Mouse (Mus musculus): ENCODE data around the gene Olig3. TPM values are rescaled to one million over a fixed set of nuclear protein-coding genes. Genes with fewer than 3 reads are reported as not detected.

Olig3 gene
- 0.87 and 1.6 TPM in 2 replicates for polyA plus RNA-seq (2015; fragmentation: Nextera tagmentation; extraction: Ambion mirVana)

DNA sequence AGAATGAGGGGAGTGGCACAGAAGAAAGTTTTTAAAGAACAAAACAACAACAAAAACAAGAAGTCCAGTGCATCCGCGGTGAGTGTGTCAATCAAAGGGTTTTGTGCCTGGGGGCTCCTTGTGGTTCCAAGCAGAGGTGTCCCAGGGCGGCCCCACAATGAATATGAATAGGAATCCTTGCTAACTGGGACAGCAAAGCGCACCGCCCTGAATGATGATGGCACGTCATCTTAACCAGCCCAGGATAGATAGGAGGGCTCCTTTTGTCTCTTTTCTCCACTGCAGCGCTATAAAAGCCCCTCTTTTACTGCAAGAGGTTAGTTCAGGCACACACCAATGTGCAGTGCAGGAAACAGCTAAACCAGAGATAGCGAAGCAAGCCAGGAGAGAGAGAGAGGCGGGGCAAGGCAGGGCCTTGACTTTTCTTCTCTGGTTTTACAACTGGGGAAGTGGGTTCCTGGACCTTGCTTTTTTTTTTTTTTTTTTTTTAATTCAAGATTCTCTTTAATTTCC lies at the start of gene Olig3:
Gene Olig3, plus strand, starts transcription at position 463 of the 513 bp plus-strand sequence.
- H3K4me1 ChIP-seq (replicated peaks; ENCODE audit: control insufficient read depth, insufficient read depth, low read length), result peaks cover 15% of the 10 kb centered on the region
- WGBS, result 0% methylated on average over 9 of the region's 9 CpGs
- no peak within 1 kb of the TSS for H3K27ac ChIP-seq (ENCODE audit: low read length)
- H3K9ac ChIP-seq (replicated peaks; ENCODE audit: low read depth, low read length), result no peak within 1 kb of the TSS
- no peaks in the 10 kb centered on the region for H3K9me3 ChIP-seq (ENCODE audit: control insufficient read depth, low read length)
- peak within 1 kb of the TSS; percentile 19; the same call in 1 of the 2 replicates for H3K4me2 ChIP-seq (ENCODE audit: low read length)
- H3K36me3 ChIP-seq (ENCODE audit: control insufficient read depth, insufficient read depth), result no peaks in the 10 kb centered on the region
- H3K27me3 ChIP-seq (replicated peaks; ENCODE audit: control insufficient read depth, insufficient read depth, low read length), result peaks cover 79% of the 10 kb centered on the region
- H3K4me3 ChIP-seq (replicated peaks; ENCODE audit: low read length), result peak within 1 kb of the TSS; percentile 16
- no peak; the same call in 1 of the 2 replicates for ATAC-seq

GRCm38 (mm10) chr10:19309681-19310395 lies 46.5 kb upstream of the Olig3 start:
- Histone ChIP-seq H3K9me3 (ENCODE audit: control insufficient read depth, low read length) (no peaks in the 10 kb centered on the region), H3K27ac (ENCODE audit: low read length) (no peak overlapping the region; the same call in 1 of the 2 replicates), H3K27me3 (replicated peaks; ENCODE audit: control insufficient read depth, insufficient read depth, low read length) (0 out of 2 replicates have a peak, but pooled peaks cover 4% of the 10 kb centered on the region), H3K4me2 (ENCODE audit: low read length) (peak overlapping the region; percentile 43), H3K9ac (replicated peaks; ENCODE audit: low read depth, low read length) (no peak overlapping the region), H3K4me1 (replicated peaks; ENCODE audit: control insufficient read depth, insufficient read depth, low read length) (peaks cover 13% of the 10 kb centered on the region), H3K4me3 (replicated peaks; ENCODE audit: low read length) (no peak overlapping the region), H3K36me3 (ENCODE audit: control insufficient read depth, insufficient read depth) (no peaks in the 10 kb centered on the region)
- ATAC-seq, result peak; percentile 99
- WGBS, result 3% methylated on average over 5 of the region's 5 CpGs

- H3K9ac ChIP-seq (replicated peaks; ENCODE audit: low read depth, low read length), result no peak overlapping the region
- peak overlapping the region; percentile 43 for H3K4me2 ChIP-seq (ENCODE audit: low read length)
- peak; percentile 16; the same call in 1 of the 2 replicates for ATAC-seq
- no peak overlapping the region for H3K27ac ChIP-seq (ENCODE audit: low read length)
- no peaks in the 10 kb centered on the region for H3K9me3 ChIP-seq (ENCODE audit: control insufficient read depth, low read length)
- H3K27me3 ChIP-seq (replicated peaks; ENCODE audit: control insufficient read depth, insufficient read depth, low read length), result 0 out of 2 replicates have a peak, but pooled peaks cover 4% of the 10 kb centered on the region
- no peak overlapping the region for H3K4me3 ChIP-seq (replicated peaks; ENCODE audit: low read length)
- no peaks in the 10 kb centered on the region for H3K36me3 ChIP-seq (ENCODE audit: control insufficient read depth, insufficient read depth)
- WGBS, result under 1% methylated on average over 5 of the region's 5 CpGs
- peaks cover 13% of the 10 kb centered on the region for H3K4me1 ChIP-seq (replicated peaks; ENCODE audit: control insufficient read depth, insufficient read depth, low read length)
Measured at GRCm38 (mm10) chr10:19310471-19310870, 45.9 kb upstream of the Olig3 start.

- Histone ChIP-seq H3K9me3 (ENCODE audit: control insufficient read depth, low read length) (no peaks in the 10 kb centered on the region), H3K27ac (ENCODE audit: low read length) (no peak overlapping the region), H3K27me3 (replicated peaks; ENCODE audit: control insufficient read depth, insufficient read depth, low read length) (peaks cover 4% of the 10 kb centered on the region), H3K4me3 (replicated peaks; ENCODE audit: low read length) (no peak overlapping the region), H3K36me3 (ENCODE audit: control insufficient read depth, insufficient read depth) (no peaks in the 10 kb centered on the region), H3K4me1 (replicated peaks; ENCODE audit: control insufficient read depth, insufficient read depth, low read length) (peaks cover 5% of the 10 kb centered on the region; the same call in 1 of the 2 replicates), H3K9ac (replicated peaks; ENCODE audit: low read depth, low read length) (no peak overlapping the region), H3K4me2 (ENCODE audit: low read length) (peak overlapping the region; percentile 5; the same call in 1 of the 2 replicates)
- WGBS, result 15% methylated on average over 19 of the region's 19 CpGs
- peak; percentile 91 for ATAC-seq
Measured at GRCm38 (mm10) chr10:19317962-19318812, 38.1 kb upstream of the Olig3 start.

- Histone ChIP-seq H3K9ac (replicated peaks; ENCODE audit: low read depth, low read length) (no peak overlapping the region), H3K4me1 (replicated peaks; ENCODE audit: control insufficient read depth, insufficient read depth, low read length) (peaks cover 5% of the 10 kb centered on the region; the same call in 1 of the 2 replicates), H3K9me3 (ENCODE audit: control insufficient read depth, low read length) (no peaks in the 10 kb centered on the region), H3K27ac (ENCODE audit: low read length) (no peak overlapping the region), H3K27me3 (replicated peaks; ENCODE audit: control insufficient read depth, insufficient read depth, low read length) (no peaks in the 10 kb centered on the region; the same call in none of the 2 replicates), H3K4me3 (replicated peaks; ENCODE audit: low read length) (no peak overlapping the region), H3K36me3 (ENCODE audit: control insufficient read depth, insufficient read depth) (no peaks in the 10 kb centered on the region), H3K4me2 (ENCODE audit: low read length) (no peak overlapping the region)
- ATAC-seq, result no peak
- 79% methylated on average over 2 of the region's 2 CpGs for WGBS
Measured at GRCm38 (mm10) chr10:19321781-19322180, 34.6 kb upstream of the Olig3 start.

GRCm38 (mm10) chr10:19329191-19329777 lies 27.0 kb upstream of the Olig3 start:
- H3K27me3 ChIP-seq (replicated peaks; ENCODE audit: control insufficient read depth, insufficient read depth, low read length), result peaks cover 16% of the 10 kb centered on the region; the same call in 1 of the 2 replicates
- no peaks in the 10 kb centered on the region for H3K9me3 ChIP-seq (ENCODE audit: control insufficient read depth, low read length)
- no peak overlapping the region for H3K4me3 ChIP-seq (replicated peaks; ENCODE audit: low read length)
- WGBS, result 0% methylated on average over 3 of the region's 3 CpGs
- no peak overlapping the region for H3K9ac ChIP-seq (replicated peaks; ENCODE audit: low read depth, low read length)
- H3K27ac ChIP-seq (ENCODE audit: low read length), result no peak overlapping the region
- H3K36me3 ChIP-seq (ENCODE audit: control insufficient read depth, insufficient read depth), result no peaks in the 10 kb centered on the region
- peak; percentile 90 for ATAC-seq
- peaks cover 5% of the 10 kb centered on the region; the same call in 1 of the 2 replicates for H3K4me1 ChIP-seq (replicated peaks; ENCODE audit: control insufficient read depth, insufficient read depth, low read length)
- H3K4me2 ChIP-seq (ENCODE audit: low read length), result no peak overlapping the region

DNA sequence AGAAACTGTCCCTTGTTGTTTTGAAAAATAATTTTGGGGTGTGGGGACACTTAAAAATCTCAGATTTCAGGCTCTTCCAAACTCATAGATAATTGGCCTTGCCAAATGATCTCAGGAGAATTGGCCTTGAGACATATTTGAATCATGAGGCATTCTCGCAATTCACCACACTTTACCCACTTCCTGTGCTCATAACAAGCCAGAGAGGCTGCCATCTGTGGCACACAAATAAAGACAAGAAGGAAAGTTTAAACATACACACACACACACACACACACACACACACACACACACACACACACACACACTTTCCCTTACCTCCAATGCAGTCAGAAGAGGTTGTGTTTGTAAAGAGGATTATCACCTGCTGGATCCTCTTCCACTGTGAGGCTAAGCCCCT lies 22.9 kb upstream of the Olig3 start:
- Histone ChIP-seq H3K36me3 (ENCODE audit: control insufficient read depth, insufficient read depth) (no peaks in the 10 kb centered on the region), H3K9ac (replicated peaks; ENCODE audit: low read depth, low read length) (no peak overlapping the region), H3K27me3 (replicated peaks; ENCODE audit: control insufficient read depth, insufficient read depth, low read length) (peaks cover 8% of the 10 kb centered on the region), H3K27ac (ENCODE audit: low read length) (no peak overlapping the region), H3K4me3 (replicated peaks; ENCODE audit: low read length) (no peak overlapping the region), H3K9me3 (ENCODE audit: control insufficient read depth, low read length) (no peaks in the 10 kb centered on the region), H3K4me2 (ENCODE audit: low read length) (no peak overlapping the region), H3K4me1 (replicated peaks; ENCODE audit: control insufficient read depth, insufficient read depth, low read length) (peaks cover 5% of the 10 kb centered on the region; the same call in 1 of the 2 replicates)
- ATAC-seq, result no peak
- 81% methylated on average over 1 of the region's 1 CpGs for WGBS

DNA sequence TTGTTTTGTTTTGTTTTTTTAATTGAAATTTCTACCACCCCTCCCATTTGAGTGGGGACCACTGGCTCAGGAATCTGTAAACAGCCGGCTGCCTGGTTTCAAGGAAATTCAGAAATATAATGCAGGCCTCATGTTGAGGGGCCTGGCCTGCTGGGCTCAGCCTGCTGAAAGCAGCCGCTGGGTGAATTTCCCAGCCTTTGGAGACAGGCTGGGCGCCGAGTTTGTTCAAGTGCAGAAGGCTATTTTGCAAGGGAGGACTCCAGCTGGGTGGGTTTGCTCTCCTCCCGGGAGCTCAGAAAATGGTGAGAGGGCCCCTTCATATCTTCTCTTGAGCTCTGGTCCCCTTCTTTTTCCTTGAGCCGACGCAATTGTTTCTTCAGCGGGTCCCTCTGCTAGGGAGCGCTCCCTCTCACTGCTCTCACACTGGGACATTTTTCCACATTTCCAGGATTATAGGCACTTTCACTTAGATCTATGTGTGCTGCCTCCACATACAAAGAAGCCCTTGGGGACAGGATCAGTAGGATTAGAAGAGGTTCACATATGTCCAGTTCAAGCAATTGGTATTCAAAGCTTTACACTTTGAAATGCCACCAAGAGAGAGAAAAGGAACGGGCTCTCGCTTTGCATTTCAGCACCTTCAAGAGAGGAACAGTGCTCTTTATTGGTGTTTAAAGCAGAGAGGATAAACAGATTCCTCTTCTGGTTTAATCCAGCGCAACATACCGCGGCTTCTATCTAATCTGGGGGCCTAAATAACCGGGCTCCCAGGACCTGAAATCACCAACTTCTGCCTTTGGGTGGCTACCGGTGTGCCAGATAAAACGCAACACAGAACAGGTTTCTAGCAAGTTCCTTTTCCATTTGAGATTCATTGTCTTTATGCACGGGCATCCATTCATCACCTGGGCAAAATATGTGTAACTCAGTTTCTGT lies 17.4 kb upstream of the Olig3 start:
- peaks cover 5% of the 10 kb centered on the region for H3K4me1 ChIP-seq (replicated peaks; ENCODE audit: control insufficient read depth, insufficient read depth, low read length)
- H3K9me3 ChIP-seq (ENCODE audit: control insufficient read depth, low read length), result no peaks in the 10 kb centered on the region
- no peaks in the 10 kb centered on the region for H3K36me3 ChIP-seq (ENCODE audit: control insufficient read depth, insufficient read depth)
- H3K9ac ChIP-seq (replicated peaks; ENCODE audit: low read depth, low read length), result no peak overlapping the region
- H3K27ac ChIP-seq (ENCODE audit: low read length), result no peak overlapping the region
- H3K4me3 ChIP-seq (replicated peaks; ENCODE audit: low read length), result no peak overlapping the region
- 0 out of 2 replicates have a peak overlapping the region, but pooled peaks have one; percentile 2 for H3K4me2 ChIP-seq (ENCODE audit: low read length)
- peaks cover 13% of the 10 kb centered on the region for H3K27me3 ChIP-seq (replicated peaks; ENCODE audit: control insufficient read depth, insufficient read depth, low read length)
- ATAC-seq, result 0 out of 2 replicates have a peak, but pooled peaks have one; percentile 26
- 8% methylated on average over 18 of the region's 18 CpGs for WGBS

All from forebrain, embryonic 16.5 days (tissue).